Mouse (Mus musculus): ENCODE measurements around the gene Elavl3.

DNA sequence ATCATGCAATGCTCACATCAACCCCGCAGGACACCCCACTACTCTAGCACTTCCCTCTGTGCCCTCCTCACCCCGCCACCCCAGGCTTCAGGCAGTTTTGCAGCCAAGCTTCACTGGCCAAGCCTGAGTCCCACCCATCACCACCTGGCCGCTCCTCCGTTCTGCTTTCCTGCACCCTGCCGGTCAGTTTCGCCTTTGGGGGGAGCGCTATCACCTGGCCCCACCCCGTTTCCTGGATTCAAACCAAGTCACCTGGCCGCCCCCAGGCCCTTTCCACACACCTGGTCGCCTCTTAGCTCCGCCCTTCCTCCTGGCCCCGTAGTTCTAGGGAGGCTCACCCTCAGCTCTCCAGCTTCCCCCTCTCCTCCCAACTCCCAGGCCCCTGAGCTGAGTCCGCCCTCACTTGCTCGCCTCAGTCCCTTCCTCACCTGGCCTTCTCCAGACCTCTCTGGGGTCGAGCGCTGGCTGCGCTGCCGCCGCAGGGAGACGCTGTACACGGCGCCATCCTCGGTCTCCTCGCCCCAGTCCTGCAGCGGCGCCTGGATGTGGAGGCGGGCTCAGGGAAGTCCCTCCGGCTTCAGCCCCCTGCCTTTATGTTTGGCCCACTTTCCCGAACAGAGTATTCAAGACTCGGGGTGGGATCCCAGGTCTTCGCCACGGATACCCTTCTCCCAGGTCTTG, 63.3 kb downstream of the Elavl3 start:
- TF ChIP-seq TAL1 (IDR thresholded peaks at IDR 0.05; ENCODE audit: low read length) (no peak), GATA1 (IDR thresholded peaks at IDR 0.05; ENCODE audit: low read length) (no peak)
